Mouse (Mus musculus) NIH3T3 (cell line): ENCODE results near the gene Slc9b2.

Source experiments
- DNase-seq: peaks from one replicate; pipeline ENCODE4 v3.0.0-alpha.2; 2012; ENCODE audit warnings: low read depth

Slc9b2 gene

DNA sequence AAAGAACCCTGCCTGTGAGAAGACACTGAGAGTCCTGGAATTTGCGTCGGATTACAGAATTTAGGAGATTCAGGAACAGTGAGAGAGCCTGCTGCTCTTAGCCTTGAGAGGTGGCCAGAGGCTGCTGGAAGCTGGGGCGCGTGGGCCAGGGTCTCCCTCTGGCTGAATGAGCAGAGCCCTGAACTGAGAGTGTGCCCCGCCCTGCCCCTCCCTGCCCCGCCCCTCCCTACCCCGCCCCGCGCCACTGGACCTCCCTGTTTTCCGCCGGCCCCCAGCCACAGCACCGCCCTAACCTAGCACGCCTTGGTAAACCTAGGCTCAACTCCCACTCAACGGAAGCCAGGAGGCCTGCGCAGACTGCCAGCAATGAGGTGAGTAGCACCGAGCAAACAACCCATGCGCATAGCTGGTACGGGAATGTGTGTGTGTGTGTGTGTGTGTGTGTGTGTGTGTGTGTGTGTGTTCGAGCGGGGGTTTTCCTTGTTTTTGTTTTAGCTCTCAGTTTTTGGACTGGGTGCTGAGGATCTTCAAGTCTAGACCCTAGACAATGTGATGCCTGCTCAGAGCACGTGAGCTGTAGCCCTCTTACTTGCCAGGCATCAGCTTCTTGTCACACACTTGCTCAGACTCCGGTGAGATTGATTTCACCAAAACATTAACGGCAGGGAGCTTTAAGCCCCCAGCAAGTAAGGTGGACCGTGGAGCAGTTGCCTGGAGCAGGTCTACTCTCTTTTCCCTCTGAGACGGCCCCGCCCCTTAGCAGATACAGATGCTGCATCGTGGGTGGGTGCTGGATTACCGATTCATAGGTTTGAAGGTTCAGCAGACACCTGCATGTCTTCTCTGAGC is at the start of gene Slc9b2:
TSS of gene Slc9b2 (plus strand) at position 290 of the 849 bp plus-strand sequence.
- DNase-seq: no peak

DNA sequence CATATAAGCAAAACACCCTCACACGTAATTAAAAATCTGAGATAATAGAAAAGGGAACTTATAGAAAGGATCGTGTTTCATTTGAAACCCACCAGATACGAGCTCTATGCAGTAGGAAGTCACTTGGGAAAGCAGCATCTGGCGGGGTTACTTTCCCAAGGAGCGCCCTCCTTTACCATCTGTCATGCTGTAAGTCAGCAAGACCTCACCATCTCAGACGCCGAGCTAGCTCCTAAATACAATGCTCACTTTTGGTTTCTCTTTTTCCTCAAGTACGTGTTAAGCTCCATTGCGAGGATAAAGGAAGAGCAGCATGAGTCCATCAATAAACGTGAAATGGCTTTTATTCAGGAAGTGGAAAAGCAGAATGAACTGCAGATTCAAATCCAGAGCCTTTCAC is 48.6 kb upstream of the Slc9b2 start:
- DNase-seq: no peak

DNA sequence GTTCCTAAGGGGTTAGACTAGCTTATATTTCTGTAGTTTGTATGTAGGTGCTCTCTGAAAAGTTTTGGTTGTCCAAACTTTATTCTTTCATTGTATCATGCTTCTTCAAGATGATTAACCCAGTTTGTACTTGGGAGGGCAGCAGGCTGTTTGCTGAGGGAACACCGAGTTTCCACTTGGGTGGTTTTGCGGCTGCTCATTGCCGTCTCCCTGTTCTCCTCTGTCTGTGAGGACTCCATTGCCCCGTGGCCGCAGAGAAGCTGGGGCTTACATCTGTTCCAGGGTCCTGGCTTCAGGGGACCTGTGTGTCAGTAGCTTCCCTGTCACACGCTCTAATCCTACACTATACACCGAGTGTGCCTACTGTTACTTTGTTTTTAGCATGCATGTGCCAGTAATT is 47.3 kb upstream of the Slc9b2 start:
- no peak for DNase-seq

GRCm38 (mm10) chr3:135268616-135269015 is 38.9 kb upstream of the Slc9b2 start:
- DNase-seq: no peak

DNA sequence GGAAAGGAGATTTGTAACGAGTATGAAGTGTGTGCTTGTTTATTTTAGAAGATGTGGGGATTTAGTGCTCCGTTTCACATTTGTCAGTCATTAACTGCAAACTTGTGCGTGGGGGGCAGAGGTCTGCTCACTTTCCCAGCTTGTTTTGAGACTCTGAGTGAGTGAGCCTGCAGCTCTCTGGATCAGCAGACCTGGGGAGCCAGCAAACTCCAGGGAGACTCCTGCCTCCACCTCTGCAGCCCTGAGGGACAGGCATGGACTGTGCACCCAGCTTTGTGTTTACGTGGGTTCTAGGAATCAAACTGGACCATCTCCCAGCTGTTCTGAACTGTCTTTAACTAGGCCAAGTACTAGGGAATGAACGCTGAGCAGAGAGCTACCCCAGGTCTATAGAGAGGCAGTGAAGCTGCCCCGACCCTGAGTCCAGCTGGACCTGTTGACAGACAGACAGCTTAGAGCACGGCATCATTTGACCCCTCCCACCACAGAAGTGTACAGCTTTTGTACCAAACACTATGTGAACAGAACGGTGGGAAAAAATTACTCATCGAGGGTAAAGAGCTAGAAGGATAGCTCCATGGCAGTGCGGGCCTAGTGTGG is 38.0 kb upstream of the Slc9b2 start:
- DNase-seq: no peak

GRCm38 (mm10) chr3:135272627-135273026 is 34.9 kb upstream of the Slc9b2 start:
- DNase-seq: no peak

GRCm38 (mm10) chr3:135273047-135273446 is 34.5 kb upstream of the Slc9b2 start:
- DNase-seq: no peak

DNA sequence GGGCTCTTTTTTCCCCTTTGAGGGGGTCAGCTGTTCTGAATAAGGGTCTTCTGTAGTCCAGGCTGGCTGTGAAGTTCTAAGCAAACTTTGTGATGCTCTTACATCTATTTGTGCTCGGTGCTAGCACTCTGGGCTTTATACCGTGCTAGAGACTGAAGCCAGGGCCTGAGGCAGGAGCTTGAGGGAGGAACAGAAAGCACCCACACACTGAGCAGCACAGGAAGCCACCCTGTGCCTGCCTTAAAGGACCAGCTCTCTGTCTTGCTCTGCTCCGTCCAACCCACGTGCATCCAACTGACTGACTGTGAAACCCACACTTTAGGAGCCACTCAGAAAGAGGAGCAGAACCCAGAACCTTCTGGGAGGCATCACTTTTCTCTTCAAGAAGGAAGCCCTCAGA is 27.3 kb upstream of the Slc9b2 start:
- no peak for DNase-seq

DNA sequence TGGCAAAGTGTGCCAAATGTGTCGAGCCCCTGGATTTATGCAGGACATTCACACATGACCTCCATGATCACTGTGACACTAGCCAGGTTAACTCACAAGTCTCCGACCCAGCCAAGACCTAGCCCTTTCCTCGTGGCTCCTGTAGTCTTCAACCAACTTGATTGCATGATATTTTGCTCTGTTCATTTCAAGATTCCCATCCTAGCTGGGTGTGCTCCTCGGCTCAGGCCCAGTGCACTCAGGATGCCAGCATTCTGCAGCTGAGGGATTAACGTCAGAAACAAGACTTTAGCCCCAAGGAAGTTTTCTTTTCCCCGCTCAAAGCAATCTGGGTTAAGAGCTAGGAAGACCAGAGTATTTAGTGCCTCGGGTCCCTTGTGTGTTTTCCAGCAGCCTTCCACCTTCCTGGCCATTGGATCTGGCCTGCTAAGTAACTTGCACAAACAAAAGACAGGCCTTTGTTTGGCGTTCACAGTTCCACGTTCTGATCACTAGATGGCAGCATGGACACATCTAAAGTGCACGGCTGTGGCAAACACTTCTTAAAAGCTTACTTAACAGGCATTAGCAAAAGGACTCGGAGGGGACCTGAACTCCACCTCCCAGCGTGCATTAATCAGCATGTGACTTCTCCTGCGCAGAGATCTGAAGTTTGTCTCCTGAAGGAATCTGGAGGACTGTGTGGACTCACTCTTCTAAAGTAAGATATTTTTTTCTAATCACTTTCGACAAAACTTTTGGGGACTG is 26.7 kb upstream of the Slc9b2 start, which contains the start of gene Bdh2:
TSS of gene Bdh2 (plus strand) at position 553 of the 747 bp plus-strand sequence.
- peak; percentile 95 for DNase-seq

GRCm38 (mm10) chr3:135281701-135282100 is 25.8 kb upstream of the Slc9b2 start:
- DNase-seq: no peak

DNA sequence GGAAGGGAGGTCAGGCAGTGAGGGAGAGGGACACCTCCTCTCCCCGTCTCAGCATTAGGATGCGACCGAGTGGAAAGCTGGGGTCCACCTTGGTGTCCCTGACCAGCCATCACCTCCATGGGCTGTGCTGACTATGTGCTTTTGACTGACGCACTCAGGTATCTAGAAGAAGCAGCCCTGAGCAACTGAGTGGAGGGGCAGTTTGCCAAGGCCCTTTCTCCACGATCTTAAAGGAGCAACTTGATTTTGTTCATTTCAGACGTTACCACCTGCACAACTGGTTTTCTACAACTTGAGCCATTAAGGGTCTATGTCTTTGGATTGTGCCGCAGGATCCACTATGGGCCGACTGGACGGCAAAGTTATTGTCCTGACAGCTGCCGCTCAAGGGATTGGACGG is 22.2 kb upstream of the Slc9b2 start:
- DNase-seq: no peak

DNA sequence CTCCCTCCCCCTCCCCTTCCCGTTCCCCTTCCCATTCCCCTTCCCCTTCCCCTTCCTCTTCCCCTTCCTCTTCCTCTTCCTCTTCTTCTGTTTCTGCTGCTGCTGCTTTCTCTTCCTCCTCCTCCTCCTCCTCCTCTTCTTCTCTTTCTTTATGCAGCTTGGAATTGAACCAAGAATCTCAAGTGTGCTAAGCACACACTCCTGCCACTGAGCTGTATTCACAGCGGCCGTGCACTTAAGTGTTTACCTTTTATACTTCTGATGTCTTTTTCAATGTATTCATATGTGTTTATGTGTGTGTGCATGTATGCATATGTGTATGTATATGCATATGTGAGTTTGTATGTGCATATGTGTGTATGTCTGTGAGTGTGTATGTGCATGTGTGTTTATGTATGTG is 21.7 kb upstream of the Slc9b2 start:
- DNase-seq: no peak

- DNase-seq: no peak
Measured at GRCm38 (mm10) chr3:135288138-135288750, 19.3 kb upstream of the Slc9b2 start.

- no peak for DNase-seq
Measured at GRCm38 (mm10) chr3:135289148-135289547, 18.4 kb upstream of the Slc9b2 start.

GRCm38 (mm10) chr3:135290249-135290894 is 17.1 kb upstream of the Slc9b2 start:
- DNase-seq: peak; percentile 86

- DNase-seq: peak; percentile 60
Measured at GRCm38 (mm10) chr3:135293703-135294102, 13.8 kb upstream of the Slc9b2 start.

DNA sequence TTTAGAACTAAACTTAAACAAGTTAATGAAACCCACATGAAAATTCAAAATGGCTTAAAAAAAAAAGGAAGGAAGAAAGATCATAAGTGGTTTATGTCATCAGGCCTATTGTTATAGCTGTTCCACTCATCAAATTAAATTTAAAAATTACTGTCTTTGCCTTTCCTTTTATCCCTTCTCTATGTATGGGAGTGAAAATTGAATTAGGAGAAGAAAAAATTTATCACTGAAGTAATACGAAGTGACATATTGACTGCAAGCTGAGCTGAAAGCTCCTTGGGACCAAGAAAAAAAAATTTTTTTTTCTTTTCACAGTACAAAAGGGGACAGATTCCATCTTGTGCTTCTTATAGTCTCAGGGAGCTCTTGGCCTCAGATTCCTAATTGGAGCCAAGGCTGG is 11.9 kb upstream of the Slc9b2 start:
- no peak for DNase-seq

GRCm38 (mm10) chr3:135298560-135298959 is 8.9 kb upstream of the Slc9b2 start:
- DNase-seq: peak; percentile 94

DNA sequence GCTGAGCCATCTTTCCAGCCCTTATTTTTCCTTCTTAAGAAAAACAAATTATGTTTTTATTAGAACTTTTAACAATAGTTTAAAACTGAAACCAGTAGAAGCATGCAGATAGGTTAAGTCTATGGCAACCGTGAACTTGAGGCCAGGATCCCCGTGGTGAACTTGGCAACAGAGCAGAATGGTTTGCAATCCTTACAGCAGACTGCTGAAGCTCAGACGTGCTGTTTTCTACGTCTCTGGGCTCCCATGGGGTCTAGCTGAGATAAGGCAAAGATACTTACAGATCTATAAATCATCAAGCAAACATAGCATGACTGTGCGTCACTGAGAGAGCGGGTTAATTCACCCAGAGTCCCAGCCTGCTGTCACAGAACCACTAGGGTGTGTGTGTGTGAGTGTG is 7.4 kb upstream of the Slc9b2 start:
- DNase-seq: peak; percentile 76

DNA sequence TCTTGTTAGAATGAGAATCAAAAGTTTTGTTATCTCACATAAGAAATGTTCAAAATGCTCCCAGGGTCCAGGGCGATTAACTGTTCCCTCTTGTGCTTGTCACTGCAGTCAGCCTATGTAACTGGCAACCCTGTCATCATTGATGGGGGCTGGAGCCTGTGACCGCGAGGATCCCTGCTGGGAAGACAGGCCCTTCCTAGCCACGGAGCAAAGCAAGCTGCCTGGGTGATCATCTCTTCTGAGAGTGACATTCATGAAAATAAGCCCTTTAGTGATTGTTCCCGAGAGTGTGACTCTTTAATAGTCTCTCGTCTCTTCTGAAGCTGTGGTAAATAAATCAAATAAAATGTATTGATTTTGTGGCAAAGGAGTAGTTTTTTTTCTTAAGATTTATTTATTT is 3.4 kb upstream of the Slc9b2 start:
- no peak for DNase-seq

GRCm38 (mm10) chr3:135304566-135304965 is 2.9 kb upstream of the Slc9b2 start:
- DNase-seq: no peak
